Mouse (Mus musculus): ENCODE measurements around the gene Grk1. TPM values are rescaled to one million over a fixed set of nuclear protein-coding genes. Genes with fewer than 3 reads are reported as not detected.

The Grk1 gene
- total and polyA plus RNA-seq, 3 experiments, result under 0.01 to 0.03 TPM; not detected in 1

GRCm38 (mm10) chr8:13388744-13389143, 16.1 kb upstream of the Grk1 start:
- peaks cover 0 to 6% of the 10 kb centered on the region in 2 experiments; a peak in 2 of 4 replicates for H3K4me1 ChIP-seq (ENCODE audit: control insufficient read depth in 1 of 2, insufficient read depth in 2 of 2, low read length in 2 of 2)
- H3K79me2 ChIP-seq (ENCODE audit: control insufficient read depth, insufficient read depth, low read length, poor library complexity), result no peaks in the 10 kb centered on the region
- no peak for DNase-seq (ENCODE audit: low read depth, low spot score)
- peaks cover 0 to 2% of the 10 kb centered on the region in 2 experiments; a peak in 1 of 4 replicates for H3K36me3 ChIP-seq (ENCODE audit: control insufficient read depth in 1 of 2, insufficient read depth in 2 of 2, low read length in 2 of 2)
- no peak overlapping the region for H3K4me3 ChIP-seq (ENCODE audit: control insufficient read depth in 1 of 2, insufficient read depth in 1 of 2, low read depth in 2 of 2, low read length in 2 of 2)
- TF ChIP-seq GATA1 (IDR thresholded peaks at IDR 0.05; ENCODE audit: low read depth, low read length) (no peak), BHLHE40 (IDR thresholded peaks at IDR 0.05; ENCODE audit: borderline replicate concordance, low read depth, low read length) (no peak), ELF1 (IDR thresholded peaks at IDR 0.05; ENCODE audit: low read depth, low read length) (no peak), TBP (IDR thresholded peaks at IDR 0.05; ENCODE audit: low read depth, low read length) (no peak), SMC3 (IDR thresholded peaks at IDR 0.05; ENCODE audit: low read depth, low read length) (no peak), E2F4 (IDR thresholded peaks at IDR 0.05; ENCODE audit: borderline replicate concordance, low read depth, low read length) (no peak), MEF2A (IDR thresholded peaks at IDR 0.05; ENCODE audit: extremely low read depth, insufficient replicate concordance, low read depth, low read length, poor library complexity, severe bottlenecking) (no peak), GABPA (IDR thresholded peaks at IDR 0.05; ENCODE audit: low read depth, low read length) (no peak), NELFE (IDR thresholded peaks at IDR 0.05; ENCODE audit: low read depth, low read length) (no peak)
- H3K27ac ChIP-seq (ENCODE audit: control insufficient read depth, low read depth, low read length), result no peak overlapping the region
- H3K27me3 ChIP-seq (ENCODE audit: control insufficient read depth in 1 of 2, insufficient read depth in 2 of 2, low read length in 2 of 2), result no peaks in the 10 kb centered on the region
- no peak overlapping the region for H3K9ac ChIP-seq (ENCODE audit: control insufficient read depth, low read depth, low read length, poor library complexity, severe bottlenecking)
- no peaks in the 10 kb centered on the region for H3K9me3 ChIP-seq (replicated peaks; ENCODE audit: insufficient read depth, low read length)

GRCm38 (mm10) chr8:13393869-13394268, 11.0 kb upstream of the Grk1 start:
- Histone ChIP-seq H3K27me3 (ENCODE audit: control insufficient read depth in 1 of 2, insufficient read depth in 2 of 2, low read length in 2 of 2) (no peaks in the 10 kb centered on the region), H3K9me3 (replicated peaks; ENCODE audit: insufficient read depth, low read length) (no peaks in the 10 kb centered on the region)

GRCm38 (mm10) chr8:13396725-13397124, 8.2 kb upstream of the Grk1 start, which contains the start of gene Atp4b:
Gene Atp4b (minus strand): TSS chr8:13396825.
- Histone ChIP-seq H3K4me3 (ENCODE audit: control insufficient read depth in 1 of 2, insufficient read depth in 1 of 2, low read depth in 2 of 2, low read length in 2 of 2) (no peak within 1 kb of the TSS), H3K79me2 (ENCODE audit: control insufficient read depth, insufficient read depth, low read length, poor library complexity) (no peaks in the 10 kb centered on the region), H3K27ac (ENCODE audit: control insufficient read depth, low read depth, low read length) (no peak within 1 kb of the TSS), H3K9me3 (replicated peaks; ENCODE audit: insufficient read depth, low read length) (no peaks in the 10 kb centered on the region), H3K4me1 (ENCODE audit: control insufficient read depth in 1 of 2, insufficient read depth in 2 of 2, low read length in 2 of 2) (peaks cover 0 to 3% of the 10 kb centered on the region in 2 experiments; a peak in 1 of 4 replicates), H3K36me3 (ENCODE audit: control insufficient read depth in 1 of 2, insufficient read depth in 2 of 2, low read length in 2 of 2) (no peaks in the 10 kb centered on the region), H3K27me3 (ENCODE audit: control insufficient read depth in 1 of 2, insufficient read depth in 2 of 2, low read length in 2 of 2) (no peaks in the 10 kb centered on the region), H3K9ac (ENCODE audit: control insufficient read depth, low read depth, low read length, poor library complexity, severe bottlenecking) (no peak within 1 kb of the TSS)
- DNase-seq (ENCODE audit: low read depth, low spot score), result no peak
- no peak for TF ChIP-seq NRF1 (IDR thresholded peaks at IDR 0.05; ENCODE audit: insufficient read depth, low read depth, low read length, poor library complexity, severe bottlenecking)
- no peak for TF ChIP-seq ETS1 (IDR thresholded peaks at IDR 0.05; ENCODE audit: low read depth, low read length)
- TF ChIP-seq POLR2AphosphoS2 (IDR thresholded peaks at IDR 0.05; ENCODE audit: low read length), result no peak
- TF ChIP-seq GABPA (IDR thresholded peaks at IDR 0.05; ENCODE audit: low read depth, low read length), result no peak
- no peak for TF ChIP-seq USF2 (IDR thresholded peaks at IDR 0.05; ENCODE audit: borderline replicate concordance in 1 of 2, insufficient read depth in 1 of 2, low read depth in 1 of 2, low read length in 2 of 2)

More at GRCm38 (mm10) chr8:13393869-13394268, 11.0 kb upstream of the Grk1 start:
- H3K9ac ChIP-seq (ENCODE audit: control insufficient read depth, low read depth, low read length, poor library complexity, severe bottlenecking), result no peak overlapping the region
- no peaks in the 10 kb centered on the region for H3K4me1 ChIP-seq (ENCODE audit: control insufficient read depth in 1 of 2, insufficient read depth in 2 of 2, low read length in 2 of 2)
- H3K4me3 ChIP-seq (ENCODE audit: control insufficient read depth in 1 of 2, insufficient read depth in 1 of 2, low read depth in 2 of 2, low read length in 2 of 2), result no peak overlapping the region
- no peaks in the 10 kb centered on the region for H3K36me3 ChIP-seq (ENCODE audit: control insufficient read depth in 1 of 2, insufficient read depth in 2 of 2, low read length in 2 of 2)
- DNase-seq (ENCODE audit: low read depth, low spot score), result no peak
- H3K27ac ChIP-seq (ENCODE audit: control insufficient read depth, low read depth, low read length), result no peak overlapping the region
- TF ChIP-seq HCFC1 (IDR thresholded peaks at IDR 0.05; ENCODE audit: low read depth, low read length), result no peak
- no peak for TF ChIP-seq MAFK (IDR thresholded peaks at IDR 0.05; ENCODE audit: borderline replicate concordance, low read depth, low read length)
- no peak for TF ChIP-seq TAL1 (IDR thresholded peaks at IDR 0.05; ENCODE audit: low read length)
- no peaks in the 10 kb centered on the region for H3K79me2 ChIP-seq (ENCODE audit: control insufficient read depth, insufficient read depth, low read length, poor library complexity)
